Mouse (Mus musculus) spleen, postnatal 10 days (tissue): ENCODE measurements around the gene Mapk13.
"Not testable (repeated sequence)": the region's sequence is repeated elsewhere in the genome, so short reads cannot be mapped to it uniquely, and the experiment has no call there.

ENCODE experiments used
- DNase-seq, 2 experiments: peaks; one replicate each; pipeline ENCODE4 v3.0.0; 2021 to 2022; ENCODE audit warnings: low spot score in 2 of 2

Gene Mapk13

DNA sequence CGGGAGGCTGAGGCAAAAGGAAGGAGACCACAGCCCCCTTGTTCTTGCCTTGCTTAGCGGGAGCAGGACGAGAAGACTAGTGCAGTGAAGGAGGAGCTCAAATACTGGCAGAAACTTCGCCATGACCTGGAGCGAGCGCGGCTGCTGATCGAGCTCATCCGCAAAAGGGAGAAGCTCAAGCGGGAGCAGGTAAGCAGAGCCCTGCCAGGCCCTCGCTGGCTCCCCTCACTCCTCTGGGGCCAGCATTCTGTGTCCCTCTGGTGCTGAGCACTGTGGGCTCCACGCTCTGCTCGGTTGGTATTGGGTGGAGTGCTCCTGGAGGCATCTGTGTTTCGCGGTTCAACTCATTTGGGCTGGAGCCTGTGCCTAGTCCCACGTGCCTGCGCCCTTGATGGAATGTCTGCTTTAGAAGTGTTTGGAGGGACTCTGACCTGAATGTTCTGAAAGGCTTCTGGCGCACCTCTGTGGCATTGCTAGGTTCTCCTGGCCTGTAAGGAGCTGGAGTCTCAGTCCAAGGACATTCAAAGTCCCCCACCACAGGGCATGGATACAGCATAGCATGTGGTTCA is 45.5 kb downstream of the Mapk13 start:
- DNase-seq: no peak

DNA sequence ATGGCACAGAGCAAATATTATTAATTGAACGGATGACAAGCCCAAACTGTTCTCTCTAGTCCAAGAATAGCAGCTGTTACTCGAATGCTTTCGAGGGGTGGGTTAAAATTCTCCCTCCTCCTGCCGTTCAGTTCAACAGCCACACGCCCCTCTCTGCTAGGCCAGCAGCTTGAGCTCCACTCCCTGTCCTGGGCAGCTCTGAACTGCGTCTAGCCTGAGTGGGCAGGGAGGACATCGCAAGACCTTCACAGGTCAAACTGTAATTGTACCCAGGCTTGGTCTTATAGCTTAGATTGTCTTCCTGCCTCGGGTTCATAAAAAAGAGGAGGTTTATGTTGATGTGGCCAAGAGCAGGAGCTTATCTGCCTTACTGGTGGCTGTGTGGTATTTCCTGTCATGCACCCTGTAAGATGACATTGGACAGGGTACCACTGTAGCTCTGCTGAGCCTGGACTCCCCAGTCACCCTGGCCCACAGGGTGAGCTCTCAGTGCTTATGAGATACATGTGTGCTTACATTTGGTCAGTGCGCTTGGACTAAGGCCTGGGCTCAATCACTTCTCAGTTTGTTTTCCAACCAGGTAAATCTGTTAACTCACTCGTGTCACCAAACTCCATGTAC is 46.4 kb downstream of the Mapk13 start:
- peak in 1 of 2 experiments; percentile 5 for DNase-seq

DNA sequence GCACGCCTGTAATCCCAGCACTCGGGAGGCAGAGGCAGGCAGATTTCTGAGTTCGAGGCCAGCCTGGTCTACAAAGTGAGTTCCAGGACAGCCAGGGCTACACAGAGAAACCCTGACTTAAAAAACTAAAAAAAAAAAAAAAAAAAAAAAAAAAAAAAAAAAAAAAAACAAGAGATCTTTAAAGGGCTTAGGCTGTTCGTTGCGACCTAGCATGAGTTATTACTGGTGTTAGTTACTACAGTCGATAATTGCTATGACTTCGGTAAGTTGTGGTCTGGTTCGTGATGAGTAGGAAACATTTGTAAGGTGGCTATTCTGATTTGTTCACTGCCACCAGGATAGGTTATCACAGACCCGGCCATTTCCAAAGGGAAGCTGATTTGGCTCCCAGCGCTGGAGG is 47.2 kb downstream of the Mapk13 start:
- not testable (repeated sequence) for DNase-seq

DNA sequence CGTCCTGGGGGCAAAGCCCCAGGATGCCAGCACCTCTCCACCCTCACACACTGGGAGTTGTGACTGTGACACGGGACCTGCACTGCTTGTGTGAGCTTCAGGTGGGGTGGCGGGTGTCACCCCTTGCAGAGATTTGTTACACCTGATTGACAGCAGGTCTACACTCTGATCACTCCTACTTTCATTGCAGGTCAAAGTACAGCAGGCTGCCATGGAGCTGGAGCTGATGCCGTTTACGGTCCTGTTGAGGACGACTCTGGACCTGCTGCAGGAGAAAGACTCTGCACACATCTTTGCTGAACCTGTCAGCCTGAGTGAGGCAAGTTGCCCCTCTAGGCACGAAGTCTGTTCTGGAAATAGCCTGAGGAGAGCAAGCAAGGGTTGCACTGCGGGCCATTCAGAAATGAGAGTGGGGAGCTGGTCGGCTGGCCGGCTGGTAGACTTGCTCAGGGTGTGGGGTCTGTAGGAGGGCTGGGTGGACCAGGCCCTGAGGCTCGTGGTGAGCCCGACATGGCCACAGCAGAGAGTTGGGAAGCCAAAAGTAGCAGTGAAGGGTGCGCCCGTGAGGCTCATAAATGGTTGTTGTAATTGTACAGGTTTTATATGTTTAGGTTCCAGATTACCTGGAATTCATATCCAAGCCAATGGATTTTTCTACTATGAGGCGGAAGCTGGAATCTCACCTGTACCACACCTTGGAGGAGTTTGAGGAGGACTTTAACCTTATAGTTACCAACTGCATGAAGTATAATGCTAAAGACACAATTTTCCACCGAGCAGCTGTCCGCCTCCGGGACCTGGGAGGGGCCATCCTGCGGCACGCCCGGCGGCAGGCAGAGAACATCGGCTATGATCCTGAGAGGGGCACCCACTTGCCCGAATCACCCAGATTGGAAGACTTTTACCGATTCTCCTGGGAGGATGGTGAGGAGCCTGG is 48.0 kb downstream of the Mapk13 start:
- no peak for DNase-seq

DNA sequence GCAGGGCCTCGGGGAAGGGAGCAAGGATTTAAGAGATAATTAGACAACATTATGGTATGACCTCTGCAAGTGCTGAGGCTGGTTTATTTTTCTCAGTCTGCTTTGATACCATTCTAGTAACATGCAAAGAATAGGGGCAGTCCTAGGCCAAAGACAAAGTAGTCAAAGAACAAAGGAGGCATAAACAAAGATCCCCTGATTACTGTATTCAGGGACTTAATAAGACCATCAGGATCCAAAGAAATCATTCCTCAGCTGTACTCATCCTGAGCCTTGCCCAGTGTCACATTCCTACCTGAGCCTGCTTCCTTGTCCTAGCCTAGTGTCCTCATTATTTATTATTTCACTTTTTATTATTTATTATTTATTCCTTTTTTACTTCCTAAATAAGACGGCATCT is 51.1 kb downstream of the Mapk13 start:
- DNase-seq: no peak

DNA sequence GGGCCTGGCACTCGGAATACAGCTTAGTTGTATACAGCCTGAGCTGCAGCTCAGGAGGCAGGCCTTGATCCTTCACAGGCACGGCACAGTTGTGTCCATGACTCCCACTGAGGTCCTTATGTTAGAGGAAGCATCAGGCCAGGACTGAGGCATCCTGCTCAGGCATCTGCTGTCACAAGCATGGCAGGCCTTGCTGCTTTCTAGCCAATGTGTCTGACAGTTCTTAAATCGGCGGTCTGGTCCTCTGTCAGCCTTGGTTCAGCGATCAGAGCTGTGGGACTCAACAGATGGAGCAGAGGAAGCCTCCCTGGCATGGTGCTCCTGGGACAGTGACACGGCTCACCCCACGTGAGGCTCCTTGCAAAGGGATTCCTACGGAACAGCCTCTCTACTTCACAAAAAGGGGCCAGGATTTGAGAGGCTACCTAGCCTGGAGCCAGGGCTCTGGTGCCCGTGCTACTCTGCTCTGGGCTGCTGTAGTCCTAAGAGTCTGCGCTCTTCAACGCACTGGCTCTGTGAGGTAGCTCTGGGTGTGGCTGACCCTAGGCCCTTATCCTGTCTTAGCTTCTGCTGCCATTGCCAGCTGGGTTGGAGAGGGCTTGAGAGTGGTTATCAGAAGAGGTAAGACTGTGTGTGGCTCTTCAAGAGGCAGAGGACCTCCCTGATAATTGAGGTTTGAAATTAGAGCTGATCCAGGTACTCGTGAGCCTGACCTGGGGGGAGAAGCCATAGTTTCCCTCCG is 54.1 kb downstream of the Mapk13 start:
- peak; percentile 76 to 84 for DNase-seq

DNA sequence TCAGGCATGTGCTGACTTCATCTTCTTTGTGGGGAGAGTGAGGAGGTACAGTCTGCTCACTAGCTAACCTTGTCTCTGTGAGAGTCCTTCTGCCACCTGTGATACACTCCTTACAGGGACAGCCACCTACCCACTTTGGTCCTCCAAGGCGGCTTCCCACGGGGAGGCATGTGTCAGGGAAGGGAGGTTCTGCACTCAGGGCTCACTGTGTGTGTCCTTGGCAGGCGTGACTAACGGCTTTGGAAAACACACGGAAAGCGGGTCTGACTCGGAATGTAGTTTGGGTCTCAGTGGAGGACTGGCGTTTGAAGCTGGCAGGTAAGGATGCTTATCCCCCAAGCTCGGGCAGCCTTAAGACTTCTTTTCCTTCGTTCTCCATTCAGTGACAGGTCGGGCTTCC is 54.7 kb downstream of the Mapk13 start:
- no peak for DNase-seq

DNA sequence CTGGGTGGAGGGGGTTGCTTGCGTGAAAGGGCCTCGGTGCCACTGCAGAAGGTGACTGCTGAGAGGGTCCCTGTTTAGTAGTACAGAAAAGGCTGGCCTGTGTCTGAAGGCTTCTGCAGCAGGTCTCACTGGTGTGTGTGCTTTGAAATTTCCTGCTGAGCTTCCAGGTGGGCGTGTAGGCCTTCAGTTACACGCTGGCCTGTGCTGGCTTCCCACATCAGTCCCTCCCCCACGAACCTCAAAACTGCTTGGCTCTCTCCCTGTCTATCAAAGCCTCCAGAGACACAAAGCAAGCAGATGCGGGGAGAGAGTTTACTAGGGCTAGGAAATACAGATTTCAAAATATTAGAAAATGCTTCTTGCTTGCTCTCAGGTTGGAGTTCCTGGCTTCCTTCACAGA is 55.8 kb downstream of the Mapk13 start:
- DNase-seq: peak in 1 of 2 experiments; percentile 55

DNA sequence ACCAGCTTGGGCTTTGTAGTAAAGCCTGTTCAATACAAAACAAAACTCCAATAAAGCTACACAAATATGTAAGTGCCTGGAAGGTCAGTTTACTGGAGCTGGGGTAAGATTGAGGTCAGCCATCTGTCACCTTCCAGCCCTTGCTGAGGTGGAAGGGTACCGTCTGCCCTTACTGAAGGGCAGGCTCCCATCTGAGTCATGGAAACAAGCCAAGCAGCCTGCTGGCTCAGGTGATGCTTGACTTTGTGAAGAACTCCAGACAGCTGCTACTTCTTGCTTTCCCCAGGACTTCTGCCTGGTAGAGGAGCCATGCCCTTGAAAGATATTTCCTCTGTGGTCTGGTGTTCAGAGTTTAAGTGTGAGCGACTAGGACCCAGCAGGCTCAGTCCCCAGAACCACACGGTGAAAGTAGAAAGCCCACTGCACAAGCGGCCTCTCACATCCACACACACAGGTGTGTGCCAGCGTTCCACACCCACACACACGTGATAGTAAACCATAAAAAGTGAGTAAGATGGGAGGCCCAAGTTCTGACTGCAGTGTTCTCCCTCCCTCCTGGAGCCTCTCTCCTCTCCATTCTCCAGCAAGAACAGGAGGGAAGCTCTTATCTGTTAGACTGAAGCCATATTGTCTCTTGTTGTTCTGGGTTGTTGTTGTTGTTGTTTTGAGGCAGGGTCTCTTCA is 56.4 kb downstream of the Mapk13 start:
- no peak for DNase-seq

DNA sequence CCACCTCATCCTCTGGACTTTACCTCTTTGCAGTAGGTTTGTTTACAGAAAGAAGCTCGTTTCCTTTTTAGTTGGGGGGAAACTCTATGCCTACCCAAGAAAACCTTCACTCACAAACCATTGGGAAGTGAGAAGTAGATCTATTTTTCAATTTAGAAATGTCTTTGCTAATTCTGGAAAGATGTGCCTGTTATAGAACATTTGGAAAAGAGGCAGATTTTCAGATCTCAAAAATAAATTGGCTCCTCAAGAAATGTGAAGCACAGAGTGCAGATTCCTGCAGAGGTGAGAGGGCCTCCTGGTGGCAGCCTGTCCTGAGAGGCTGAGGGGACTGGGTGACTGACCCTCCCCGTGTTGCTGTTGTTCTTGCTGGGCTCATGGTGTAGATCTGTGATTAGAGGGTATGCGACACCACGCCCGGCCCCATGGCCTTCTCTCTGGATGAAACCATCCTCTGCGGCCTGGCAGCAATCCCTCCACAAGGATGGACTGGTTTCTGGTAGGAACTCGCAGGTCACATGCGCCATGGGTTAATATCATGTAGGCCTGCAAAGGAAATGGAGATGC is 58.7 kb downstream of the Mapk13 start:
- no peak for DNase-seq

DNA sequence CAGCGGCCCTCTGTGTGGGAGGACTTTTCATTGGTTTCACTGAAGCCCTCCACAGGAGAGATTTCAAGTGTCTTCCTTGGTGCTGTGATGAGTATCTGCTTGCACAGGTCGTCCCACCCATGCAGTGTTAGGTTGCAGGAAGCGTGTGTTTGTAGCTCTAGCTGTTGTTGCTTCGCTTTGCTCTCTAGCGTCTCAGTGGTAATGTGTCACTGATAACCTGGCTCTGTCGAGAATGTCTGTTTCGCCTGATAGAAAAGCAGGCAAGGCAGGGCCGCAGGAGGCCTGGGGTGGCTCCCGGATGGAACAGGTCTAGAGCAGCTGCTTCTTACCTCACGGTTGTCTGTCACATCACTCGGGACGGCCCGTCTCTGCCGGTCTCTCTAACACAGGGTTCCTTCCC is 60.0 kb downstream of the Mapk13 start:
- DNase-seq: peak; percentile 59 to 82
